Mouse (Mus musculus) left cerebral cortex, postnatal 4 days (tissue): ENCODE data around the gene Arhgap40. TPM values are rescaled to one million over a fixed set of nuclear protein-coding genes. Genes with fewer than 3 reads are reported as not detected.

Experiments used
- DNase-seq: peaks from one replicate; pipeline ENCODE4 v3.0.0-alpha.2; 2022
- intact Hi-C: fragments of 180-260 bp; cut with DNase I; formaldehyde crosslinking; loops from one replicate; pipeline ENCODE4 v1.15.1; 2025
- total RNA-seq, 2 experiments: library from RNA; stranded (reverse); gene quantifications; 2 replicates each; pipeline ENCODE4 v1.2.3; 2021

The Arhgap40 gene
- total RNA-seq, 2 experiments from 2014 or later: 0.56 TPM; not detected in 1

GRCm38 (mm10) chr2:158545266-158545665 is 32.7 kb downstream of the Arhgap40 start:
- no peak for DNase-seq
- intact Hi-C loops: loop anchor here (5.0 kb wide), 1 partner anchor 82 kb away; no protein-coding TSS in a partner anchor

- intact Hi-C loops: loop anchor here (5.0 kb wide), 1 partner anchor 81 kb away; no protein-coding TSS in a partner anchor
- DNase-seq: peak; percentile 87
Measured at GRCm38 (mm10) chr2:158546751-158547150, 34.2 kb downstream of the Arhgap40 start.

- DNase-seq: peak; percentile 93
- intact Hi-C loops: loop anchor here (5.0 kb wide), 1 partner anchor 62 kb away; the partner anchor contains the start of gene Slc32a1
Measured at GRCm38 (mm10) chr2:158550067-158550466, 37.5 kb downstream of the Arhgap40 start.

GRCm38 (mm10) chr2:158554366-158554765 is 41.8 kb downstream of the Arhgap40 start:
- intact Hi-C loops: loop anchor here (5.0 kb wide), 1 partner anchor 58 kb away; the partner anchor contains the start of gene Slc32a1
- no peak for DNase-seq

- no peak for DNase-seq
Measured at GRCm38 (mm10) chr2:158555252-158555651, 42.7 kb downstream of the Arhgap40 start.

GRCm38 (mm10) chr2:158555812-158556211 is 43.2 kb downstream of the Arhgap40 start:
- intact Hi-C loops: no loop called here
- DNase-seq: no peak

More at GRCm38 (mm10) chr2:158555252-158555651, 42.7 kb downstream of the Arhgap40 start:
- intact Hi-C loops: no loop called here

- intact Hi-C loops: no loop called here
- peak; percentile 79 for DNase-seq
Measured at GRCm38 (mm10) chr2:158556225-158556624, 43.6 kb downstream of the Arhgap40 start.

GRCm38 (mm10) chr2:158556750-158557149 is 44.2 kb downstream of the Arhgap40 start:
- intact Hi-C loops: no loop called here

GRCm38 (mm10) chr2:158559945-158560344 is 47.3 kb downstream of the Arhgap40 start:
- DNase-seq: no peak
- intact Hi-C loops: loop anchor here (5.0 kb wide), 1 partner anchor 47 kb away; no protein-coding TSS in a partner anchor

More at GRCm38 (mm10) chr2:158556750-158557149, 44.2 kb downstream of the Arhgap40 start:
- no peak for DNase-seq

- no peak for DNase-seq
- intact Hi-C loops: loop anchor here (5.0 kb wide), 1 partner anchor 46 kb away; no protein-coding TSS in a partner anchor
Measured at GRCm38 (mm10) chr2:158560801-158561200, 48.2 kb downstream of the Arhgap40 start.

GRCm38 (mm10) chr2:158561371-158562144 is 49.0 kb downstream of the Arhgap40 start:
- intact Hi-C loops: loop anchor here (5.0 kb wide), 1 partner anchor 46 kb away; no protein-coding TSS in a partner anchor
- no peak for DNase-seq

GRCm38 (mm10) chr2:158570421-158571081 is 58.0 kb downstream of the Arhgap40 start:
- no peak for DNase-seq
- intact Hi-C loops: no loop called here

GRCm38 (mm10) chr2:158579979-158580378 is 67.4 kb downstream of the Arhgap40 start:
- DNase-seq: peak; percentile 47
- intact Hi-C loops: no loop called here

GRCm38 (mm10) chr2:158584621-158585358 is 72.2 kb downstream of the Arhgap40 start:
- intact Hi-C loops: no loop called here
- no peak for DNase-seq

GRCm38 (mm10) chr2:158588524-158589271 is 76.1 kb downstream of the Arhgap40 start:
- DNase-seq: peak; percentile 69

GRCm38 (mm10) chr2:158590495-158590894 is 77.9 kb downstream of the Arhgap40 start:
- no peak for DNase-seq
- intact Hi-C loops: no loop called here

More at GRCm38 (mm10) chr2:158588524-158589271, 76.1 kb downstream of the Arhgap40 start:
- intact Hi-C loops: no loop called here

- intact Hi-C loops: no loop called here
- peak; percentile 68 for DNase-seq
Measured at GRCm38 (mm10) chr2:158591286-158591685, 78.7 kb downstream of the Arhgap40 start.

GRCm38 (mm10) chr2:158593371-158593770 is 80.8 kb downstream of the Arhgap40 start:
- DNase-seq: no peak
- intact Hi-C loops: no loop called here

- intact Hi-C loops: no loop called here
- DNase-seq: peak; percentile 94
Measured at GRCm38 (mm10) chr2:158595103-158595502, 82.5 kb downstream of the Arhgap40 start.

GRCm38 (mm10) chr2:158595577-158595976 is 83.0 kb downstream of the Arhgap40 start:
- intact Hi-C loops: no loop called here
- no peak for DNase-seq
